Mouse (Mus musculus): ENCODE results near the gene Evi2. TPM values are rescaled to one million over a fixed set of nuclear protein-coding genes. Genes with fewer than 3 reads are reported as not detected.

Gene Evi2
- polyA plus RNA-seq, 1 experiment from 2014 or later = 0.61 TPM

- Histone ChIP-seq H3K4me1 (ENCODE audit: insufficient read depth, low read depth, low read length) (no peaks in the 10 kb centered on the region), H3K9ac (replicated peaks; ENCODE audit: low read depth) (no peak overlapping the region), H3K27ac (ENCODE audit: low read length) (no peak overlapping the region), H3K9me3 (ENCODE audit: low read length) (no peaks in the 10 kb centered on the region), H3K4me2 (replicated peaks; ENCODE audit: low read depth, low read length) (no peak overlapping the region), H3K27me3 (replicated peaks; ENCODE audit: insufficient read depth, low read length) (no peaks in the 10 kb centered on the region), H3K36me3 (ENCODE audit: insufficient read depth, low read length) (no peaks in the 10 kb centered on the region), H3K4me3 (ENCODE audit: low read depth, low read length) (no peak overlapping the region)
- no peak for ATAC-seq
- TF ChIP-seq CTCF (IDR thresholded peaks at IDR 0.05) = no peak
- TF ChIP-seq EP300 (IDR thresholded peaks at IDR 0.05) = no peak
- no peak for DNase-seq (ENCODE audit: low spot score)
- 85% methylated on average over 3 of the region's 3 CpGs for WGBS
Measured at GRCm38 (mm10) chr11:79528601-79529000, 1.8 kb downstream of the Evi2 start.

- no peak for TF ChIP-seq EP300 (IDR thresholded peaks at IDR 0.05)
- no peak for TF ChIP-seq CTCF (IDR thresholded peaks at IDR 0.05)
Measured at GRCm38 (mm10) chr11:79527739-79528384, 2.5 kb downstream of the Evi2 start.

GRCm38 (mm10) chr11:79527015-79527738, 3.2 kb downstream of the Evi2 start:
- H3K36me3 ChIP-seq (ENCODE audit: insufficient read depth, low read length) = no peaks in the 10 kb centered on the region

More at GRCm38 (mm10) chr11:79527739-79528384, 2.5 kb downstream of the Evi2 start:
- no peak overlapping the region for H3K4me2 ChIP-seq (replicated peaks; ENCODE audit: low read depth, low read length)
- H3K9ac ChIP-seq (replicated peaks; ENCODE audit: low read depth) = no peak overlapping the region
- DNase-seq (ENCODE audit: low spot score) (peak; percentile 51), ATAC-seq (no peak; the same call in 1 of the 2 replicates)
- H3K27ac ChIP-seq (ENCODE audit: low read length) = no peak overlapping the region
- 80% methylated on average over 5 of the region's 5 CpGs for WGBS
- no peak overlapping the region for H3K4me3 ChIP-seq (ENCODE audit: low read depth, low read length)
- H3K27me3 ChIP-seq (replicated peaks; ENCODE audit: insufficient read depth, low read length) = no peaks in the 10 kb centered on the region
- no peaks in the 10 kb centered on the region for H3K36me3 ChIP-seq (ENCODE audit: insufficient read depth, low read length)
- H3K4me1 ChIP-seq (ENCODE audit: insufficient read depth, low read depth, low read length) = no peaks in the 10 kb centered on the region
- no peaks in the 10 kb centered on the region for H3K9me3 ChIP-seq (ENCODE audit: low read length)

GRCm38 (mm10) chr11:79526549-79526948, 3.8 kb downstream of the Evi2 start:
- Histone ChIP-seq H3K4me2 (replicated peaks; ENCODE audit: low read depth, low read length) (no peak overlapping the region), H3K27me3 (replicated peaks; ENCODE audit: insufficient read depth, low read length) (no peaks in the 10 kb centered on the region), H3K9ac (replicated peaks; ENCODE audit: low read depth) (no peak overlapping the region), H3K4me1 (ENCODE audit: insufficient read depth, low read depth, low read length) (no peaks in the 10 kb centered on the region), H3K36me3 (ENCODE audit: insufficient read depth, low read length) (no peaks in the 10 kb centered on the region), H3K9me3 (ENCODE audit: low read length) (no peaks in the 10 kb centered on the region), H3K27ac (ENCODE audit: low read length) (no peak overlapping the region), H3K4me3 (ENCODE audit: low read depth, low read length) (no peak overlapping the region)
- DNase-seq (ENCODE audit: low spot score) = no peak
- no peak for ATAC-seq
- WGBS = 83% methylated on average over 3 of the region's 3 CpGs
- TF ChIP-seq CTCF (IDR thresholded peaks at IDR 0.05) = no peak
- no peak for TF ChIP-seq EP300 (IDR thresholded peaks at IDR 0.05)

More at GRCm38 (mm10) chr11:79527015-79527738, 3.2 kb downstream of the Evi2 start:
- Histone ChIP-seq H3K27me3 (replicated peaks; ENCODE audit: insufficient read depth, low read length) (no peaks in the 10 kb centered on the region), H3K4me1 (ENCODE audit: insufficient read depth, low read depth, low read length) (no peaks in the 10 kb centered on the region), H3K9ac (replicated peaks; ENCODE audit: low read depth) (no peak overlapping the region), H3K4me3 (ENCODE audit: low read depth, low read length) (no peak overlapping the region), H3K4me2 (replicated peaks; ENCODE audit: low read depth, low read length) (no peak overlapping the region), H3K9me3 (ENCODE audit: low read length) (no peaks in the 10 kb centered on the region), H3K27ac (ENCODE audit: low read length) (peak overlapping the region; percentile 15; the same call in 1 of the 2 replicates)
- WGBS = 64% methylated on average over 15 of the region's 15 CpGs
- peak; percentile 17 for DNase-seq (ENCODE audit: low spot score)
- ATAC-seq = no peak
- TF ChIP-seq EP300 (IDR thresholded peaks at IDR 0.05) = no peak
- no peak for TF ChIP-seq CTCF (IDR thresholded peaks at IDR 0.05)

- Histone ChIP-seq H3K4me2 (replicated peaks; ENCODE audit: low read depth, low read length) (no peak overlapping the region), H3K4me3 (ENCODE audit: low read depth, low read length) (no peak overlapping the region), H3K9me3 (ENCODE audit: low read length) (no peaks in the 10 kb centered on the region), H3K36me3 (ENCODE audit: insufficient read depth, low read length) (no peaks in the 10 kb centered on the region), H3K9ac (replicated peaks; ENCODE audit: low read depth) (no peak overlapping the region), H3K4me1 (ENCODE audit: insufficient read depth, low read depth, low read length) (no peaks in the 10 kb centered on the region), H3K27ac (ENCODE audit: low read length) (no peak overlapping the region), H3K27me3 (replicated peaks; ENCODE audit: insufficient read depth, low read length) (no peaks in the 10 kb centered on the region)
- ATAC-seq (no peak), DNase-seq (ENCODE audit: low spot score) (no peak)
- TF ChIP-seq EP300 (IDR thresholded peaks at IDR 0.05) = no peak
- TF ChIP-seq CTCF (IDR thresholded peaks at IDR 0.05) = no peak
- WGBS = 61% methylated on average over 1 of the region's 1 CpGs
Measured at GRCm38 (mm10) chr11:79524310-79524575, 6.1 kb downstream of the Evi2 start.

GRCm38 (mm10) chr11:79523560-79524309, 6.7 kb downstream of the Evi2 start, which contains the start of gene Evi2b:
Gene Evi2b, minus strand, starts transcription at chr11:79523762.
- 56% methylated on average over 10 of the region's 10 CpGs for WGBS
- no peak within 1 kb of the TSS for H3K27ac ChIP-seq (ENCODE audit: low read length)
- H3K36me3 ChIP-seq (ENCODE audit: insufficient read depth, low read length) = no peaks in the 10 kb centered on the region
- H3K4me3 ChIP-seq (ENCODE audit: low read depth, low read length) = no peak within 1 kb of the TSS
- H3K4me2 ChIP-seq (replicated peaks; ENCODE audit: low read depth, low read length) = no peak within 1 kb of the TSS
- no peaks in the 10 kb centered on the region for H3K9me3 ChIP-seq (ENCODE audit: low read length)
- H3K27me3 ChIP-seq (replicated peaks; ENCODE audit: insufficient read depth, low read length) = no peaks in the 10 kb centered on the region
- H3K9ac ChIP-seq (replicated peaks; ENCODE audit: low read depth) = no peak within 1 kb of the TSS
- H3K4me1 ChIP-seq (ENCODE audit: insufficient read depth, low read depth, low read length) = no peaks in the 10 kb centered on the region
- DNase-seq (ENCODE audit: low spot score) (peak; percentile 17), ATAC-seq (no peak)
- TF ChIP-seq CTCF (IDR thresholded peaks at IDR 0.05) (no peak), EP300 (IDR thresholded peaks at IDR 0.05) (no peak)

Measured in lung, postnatal 0 days (tissue).